Mouse (Mus musculus) brain, adult 2 months (tissue): ENCODE measurements at regions not wholly inside any gene's neighbourhood (a gene's known extent, or its start where the extent isn't known, plus 50 kb on each side); places are given as distances from the start of the nearest gene placed in this dataset.
A peak's percentile ranks its signal among the peaks of the same experiment; 100 is the strongest.

Experiments used
- DNase-seq: peaks from one replicate; pipeline ENCODE4 v3.0.0; 2011; ENCODE audit warnings: low read depth, low spot score

DNA sequence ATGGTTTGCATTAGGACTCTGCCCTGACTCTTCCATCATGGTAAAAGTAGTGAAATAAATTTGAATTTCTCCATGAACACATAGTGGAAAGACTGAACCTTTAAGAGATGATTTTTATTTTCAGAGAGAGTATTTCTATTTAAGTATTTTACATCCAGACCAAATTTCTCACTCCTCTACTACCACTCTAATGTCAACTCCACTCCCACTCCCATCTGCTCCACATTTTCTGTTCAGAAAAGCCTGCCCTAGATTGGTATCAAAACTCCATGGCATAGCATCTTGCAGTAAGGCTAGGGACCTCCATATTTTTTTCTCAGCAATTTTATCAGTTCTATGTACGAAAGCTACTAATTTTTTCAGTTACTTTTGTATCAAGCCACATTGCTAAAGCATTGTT is 117.4 kb upstream of the Esp38 start:
- peak; percentile 75 for DNase-seq
